Mouse (Mus musculus): ENCODE data around the gene Tmcc1. TPM values are rescaled to one million over a fixed set of nuclear protein-coding genes. Genes with fewer than 3 reads are reported as not detected.

Tmcc1 gene
- polyA plus RNA-seq, 1 experiment = 11.3 TPM

DNA sequence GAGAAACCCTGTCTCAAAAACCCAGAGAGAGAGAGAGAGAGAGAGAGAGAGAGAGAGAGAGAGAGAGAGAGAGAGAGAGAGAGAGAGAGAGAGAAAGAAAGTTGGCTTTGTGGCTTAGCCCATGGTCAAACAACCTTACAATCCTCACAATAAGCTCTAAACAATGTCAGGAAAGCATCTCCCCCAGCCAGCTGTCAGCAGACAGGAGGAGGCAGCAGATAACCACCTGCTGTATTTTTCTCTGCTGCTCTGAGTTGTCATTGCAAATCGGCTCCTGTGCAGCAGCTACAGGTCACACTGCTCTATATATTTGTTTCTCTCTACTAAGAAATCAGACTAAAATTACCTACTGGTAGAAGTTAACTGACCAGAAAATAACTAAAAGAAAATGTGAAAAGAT is 145.4 kb downstream of the Tmcc1 start:
- H3K27me3 ChIP-seq (ENCODE audit: control insufficient read depth, insufficient read depth, insufficient read length) = no peaks in the 10 kb centered on the region
- H3ac ChIP-seq (ENCODE audit: control insufficient read depth, insufficient read length, low read depth) = no peak overlapping the region
- no peaks in the 10 kb centered on the region for H3K79me3 ChIP-seq (ENCODE audit: low read depth)
- H3K79me2 ChIP-seq (ENCODE audit: control insufficient read depth, insufficient read depth) = no peaks in the 10 kb centered on the region
- no peak overlapping the region for H3K4me3 ChIP-seq (ENCODE audit: insufficient read depth, poor library complexity, severe bottlenecking)
- TF ChIP-seq MYOD1 (IDR thresholded peaks at IDR 0.05; ENCODE audit: control insufficient read depth, insufficient read length, low read depth) (no peak), MAX (IDR thresholded peaks at IDR 0.05) (no peak), CEBPB (IDR thresholded peaks at IDR 0.05; ENCODE audit: low read depth) (no peak), MYOG (IDR thresholded peaks at IDR 0.05; ENCODE audit: control insufficient read depth, extremely low read depth, insufficient read length) (no peak), USF1 (IDR thresholded peaks at IDR 0.05; ENCODE audit: low read depth) (no peak), FOSL1 (IDR thresholded peaks at IDR 0.05; ENCODE audit: insufficient read depth, low read length, poor library complexity, severe bottlenecking) (no peak), CTCF (IDR thresholded peaks at IDR 0.05; ENCODE audit: control insufficient read depth, insufficient read depth, insufficient read length) (no peak)
- peaks cover 7% of the 10 kb centered on the region for H3K36me3 ChIP-seq (ENCODE audit: control insufficient read depth, insufficient read depth)

DNA sequence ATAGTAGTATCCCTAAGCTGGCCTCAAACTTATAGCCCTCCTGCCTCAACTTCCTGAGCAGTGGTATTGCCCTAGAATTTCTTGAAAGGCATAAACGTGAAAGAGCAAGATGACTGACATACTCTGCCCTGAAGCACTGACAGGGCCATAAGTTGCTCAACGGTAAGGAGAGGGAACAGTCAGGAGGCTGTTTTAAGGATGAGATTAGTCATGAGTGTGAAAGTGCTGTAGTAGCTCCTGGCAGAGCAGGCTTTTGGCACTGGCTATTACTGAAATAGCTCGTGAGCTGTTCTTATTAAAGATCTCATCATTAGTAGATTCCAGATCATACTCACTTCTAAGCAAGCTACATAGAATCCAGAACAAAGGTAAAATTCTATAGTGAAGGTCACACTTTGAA is 145.9 kb downstream of the Tmcc1 start:
- no peaks in the 10 kb centered on the region for H3K27me3 ChIP-seq (ENCODE audit: control insufficient read depth, insufficient read depth, insufficient read length)
- no peaks in the 10 kb centered on the region for H3K79me2 ChIP-seq (ENCODE audit: control insufficient read depth, insufficient read depth)
- H3K4me3 ChIP-seq (ENCODE audit: insufficient read depth, poor library complexity, severe bottlenecking) = no peak overlapping the region
- no peak overlapping the region for H3ac ChIP-seq (ENCODE audit: control insufficient read depth, insufficient read length, low read depth)
- peaks cover 12% of the 10 kb centered on the region for H3K36me3 ChIP-seq (ENCODE audit: control insufficient read depth, insufficient read depth)
- TF ChIP-seq FOSL1 (IDR thresholded peaks at IDR 0.05; ENCODE audit: insufficient read depth, low read length, poor library complexity, severe bottlenecking) (no peak), CEBPB (IDR thresholded peaks at IDR 0.05; ENCODE audit: low read depth) (no peak), CTCF (IDR thresholded peaks at IDR 0.05; ENCODE audit: control insufficient read depth, insufficient read depth, insufficient read length) (no peak), MYOG (IDR thresholded peaks at IDR 0.05; ENCODE audit: control insufficient read depth, extremely low read depth, insufficient read length) (no peak), USF1 (IDR thresholded peaks at IDR 0.05; ENCODE audit: low read depth) (no peak), MYOD1 (IDR thresholded peaks at IDR 0.05; ENCODE audit: control insufficient read depth, insufficient read length, low read depth) (no peak), MAX (IDR thresholded peaks at IDR 0.05) (no peak)
- no peaks in the 10 kb centered on the region for H3K79me3 ChIP-seq (ENCODE audit: low read depth)

DNA sequence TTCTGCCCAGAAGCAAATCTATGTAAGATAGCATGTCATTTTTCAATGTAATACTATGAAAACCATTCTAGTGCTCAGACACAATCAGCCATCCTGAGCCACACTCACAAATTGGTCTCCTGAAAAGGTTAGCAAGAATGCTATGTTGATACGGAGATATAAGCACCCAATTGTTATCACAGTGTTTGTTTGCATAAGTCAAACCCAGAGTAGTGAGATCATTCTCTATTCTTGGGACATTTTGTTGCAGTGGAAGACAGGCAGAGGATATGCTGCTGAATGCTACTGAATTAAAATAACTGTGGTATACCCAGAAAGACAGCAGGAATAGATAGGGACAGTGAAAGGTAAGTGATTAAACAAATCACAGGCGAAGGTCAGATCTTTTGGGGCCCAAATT is 149.2 kb downstream of the Tmcc1 start:
- peaks cover 12% of the 10 kb centered on the region for H3K36me3 ChIP-seq (ENCODE audit: control insufficient read depth, insufficient read depth)
- no peak overlapping the region for H3ac ChIP-seq (ENCODE audit: control insufficient read depth, insufficient read length, low read depth)
- H3K4me3 ChIP-seq (ENCODE audit: insufficient read depth, poor library complexity, severe bottlenecking) = no peak overlapping the region
- H3K79me2 ChIP-seq (ENCODE audit: control insufficient read depth, insufficient read depth) = no peaks in the 10 kb centered on the region
- TF ChIP-seq MYOD1 (IDR thresholded peaks at IDR 0.05; ENCODE audit: control insufficient read depth, insufficient read length, low read depth) (no peak), MAX (IDR thresholded peaks at IDR 0.05) (no peak), CEBPB (IDR thresholded peaks at IDR 0.05; ENCODE audit: low read depth) (no peak), FOSL1 (IDR thresholded peaks at IDR 0.05; ENCODE audit: insufficient read depth, low read length, poor library complexity, severe bottlenecking) (no peak), USF1 (IDR thresholded peaks at IDR 0.05; ENCODE audit: low read depth) (no peak), MYOG (IDR thresholded peaks at IDR 0.05; ENCODE audit: control insufficient read depth, extremely low read depth, insufficient read length) (no peak), CTCF (IDR thresholded peaks at IDR 0.05; ENCODE audit: control insufficient read depth, insufficient read depth, insufficient read length) (no peak)
- no peaks in the 10 kb centered on the region for H3K27me3 ChIP-seq (ENCODE audit: control insufficient read depth, insufficient read depth, insufficient read length)
- no peaks in the 10 kb centered on the region for H3K79me3 ChIP-seq (ENCODE audit: low read depth)

DNA sequence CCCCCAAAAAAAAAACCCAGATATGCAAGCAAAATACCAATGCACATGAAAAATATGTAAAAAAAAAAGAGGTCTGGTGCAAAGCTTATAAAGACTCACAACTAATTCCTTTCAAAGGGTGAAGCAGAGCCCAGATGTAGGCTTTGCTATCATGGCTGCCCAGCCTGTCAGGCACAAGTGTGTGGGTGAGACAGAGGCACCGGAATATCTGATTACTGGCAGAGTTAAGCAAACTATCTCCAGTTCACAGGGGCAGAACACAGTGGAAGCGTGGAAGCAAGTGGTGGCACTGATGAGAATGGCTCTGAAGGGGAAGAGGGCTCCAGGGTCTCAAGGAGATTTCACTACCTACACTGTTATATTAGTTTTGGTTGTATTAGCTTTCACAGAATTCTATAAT is 155.1 kb downstream of the Tmcc1 start:
- H3ac ChIP-seq (ENCODE audit: control insufficient read depth, insufficient read length, low read depth) = no peak overlapping the region
- H3K79me2 ChIP-seq (ENCODE audit: control insufficient read depth, insufficient read depth) = no peaks in the 10 kb centered on the region
- no peak overlapping the region for H3K4me3 ChIP-seq (ENCODE audit: insufficient read depth, poor library complexity, severe bottlenecking)
- TF ChIP-seq MYOD1 (IDR thresholded peaks at IDR 0.05; ENCODE audit: control insufficient read depth, insufficient read length, low read depth) (no peak), FOSL1 (IDR thresholded peaks at IDR 0.05; ENCODE audit: insufficient read depth, low read length, poor library complexity, severe bottlenecking) (no peak), CEBPB (IDR thresholded peaks at IDR 0.05; ENCODE audit: low read depth) (no peak), MYOG (IDR thresholded peaks at IDR 0.05; ENCODE audit: control insufficient read depth, extremely low read depth, insufficient read length) (no peak), MAX (IDR thresholded peaks at IDR 0.05) (no peak), CTCF (IDR thresholded peaks at IDR 0.05; ENCODE audit: control insufficient read depth, insufficient read depth, insufficient read length) (no peak), USF1 (IDR thresholded peaks at IDR 0.05; ENCODE audit: low read depth) (no peak)
- H3K79me3 ChIP-seq (ENCODE audit: low read depth) = peaks cover 4% of the 10 kb centered on the region
- H3K27me3 ChIP-seq (ENCODE audit: control insufficient read depth, insufficient read depth, insufficient read length) = no peaks in the 10 kb centered on the region
- peaks cover 8% of the 10 kb centered on the region for H3K36me3 ChIP-seq (ENCODE audit: control insufficient read depth, insufficient read depth)

DNA sequence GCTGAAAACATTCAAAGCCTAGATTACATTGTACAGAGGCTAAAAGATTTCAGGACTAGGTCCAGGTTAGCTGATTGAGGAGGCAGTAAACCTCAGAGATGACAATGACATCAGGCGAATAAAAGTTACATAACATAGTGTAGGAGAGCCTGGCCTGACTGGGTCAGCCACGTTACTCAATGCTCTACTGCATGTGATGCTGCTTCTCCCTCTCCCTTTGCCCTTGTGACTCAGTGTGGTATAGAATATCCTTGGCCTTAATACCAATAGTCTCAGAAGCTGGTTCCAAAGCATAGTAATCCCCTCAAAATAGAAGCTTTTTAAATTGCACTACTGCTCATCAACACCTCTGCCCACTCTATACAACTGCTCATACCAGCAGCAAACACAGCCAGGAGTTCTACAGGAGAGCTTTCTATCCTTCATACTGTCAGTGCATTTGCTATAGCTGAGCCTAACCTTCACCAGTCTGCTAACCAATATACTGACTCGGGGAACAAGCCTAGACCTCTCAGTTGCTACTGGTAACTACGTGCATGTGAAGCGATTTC is 155.9 kb downstream of the Tmcc1 start:
- no peaks in the 10 kb centered on the region for H3K27me3 ChIP-seq (ENCODE audit: control insufficient read depth, insufficient read depth, insufficient read length)
- H3K79me2 ChIP-seq (ENCODE audit: control insufficient read depth, insufficient read depth) = no peaks in the 10 kb centered on the region
- no peak overlapping the region for H3ac ChIP-seq (ENCODE audit: control insufficient read depth, insufficient read length, low read depth)
- no peaks in the 10 kb centered on the region for H3K36me3 ChIP-seq (ENCODE audit: control insufficient read depth, insufficient read depth)
- H3K4me3 ChIP-seq (ENCODE audit: insufficient read depth, poor library complexity, severe bottlenecking) = no peak overlapping the region
- TF ChIP-seq CEBPB (IDR thresholded peaks at IDR 0.05; ENCODE audit: low read depth) = no peak
- no peak for TF ChIP-seq USF1 (IDR thresholded peaks at IDR 0.05; ENCODE audit: low read depth)
- TF ChIP-seq MYOD1 (IDR thresholded peaks at IDR 0.05; ENCODE audit: control insufficient read depth, insufficient read length, low read depth) = no peak
- no peak for TF ChIP-seq MAX (IDR thresholded peaks at IDR 0.05)
- TF ChIP-seq CTCF (IDR thresholded peaks at IDR 0.05; ENCODE audit: control insufficient read depth, insufficient read depth, insufficient read length) = no peak
- H3K79me3 ChIP-seq (ENCODE audit: low read depth) = peaks cover 4% of the 10 kb centered on the region

DNA sequence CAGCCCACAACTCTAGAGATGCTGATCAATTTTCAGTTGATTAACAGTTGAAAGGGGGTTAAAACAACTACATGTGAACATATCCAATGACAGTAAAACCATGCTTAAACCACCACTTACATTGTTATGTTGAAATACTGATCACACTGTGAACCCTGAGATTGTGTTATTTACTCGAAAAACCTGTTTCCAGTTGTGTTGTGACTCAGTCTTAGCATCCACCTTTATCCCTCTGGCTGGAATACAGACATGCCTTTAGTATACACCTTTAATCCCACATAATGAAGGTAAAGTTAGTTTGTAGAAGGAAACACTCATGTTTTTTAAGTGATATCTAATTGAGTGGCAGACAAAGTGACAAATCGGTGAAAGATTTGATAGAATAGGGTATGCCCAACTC is 156.7 kb downstream of the Tmcc1 start:
- Histone ChIP-seq H3ac (ENCODE audit: control insufficient read depth, insufficient read length, low read depth) (no peak overlapping the region), H3K79me3 (ENCODE audit: low read depth) (peaks cover 4% of the 10 kb centered on the region), H3K79me2 (ENCODE audit: control insufficient read depth, insufficient read depth) (no peaks in the 10 kb centered on the region), H3K36me3 (ENCODE audit: control insufficient read depth, insufficient read depth) (no peaks in the 10 kb centered on the region), H3K4me3 (ENCODE audit: insufficient read depth, poor library complexity, severe bottlenecking) (no peak overlapping the region), H3K27me3 (ENCODE audit: control insufficient read depth, insufficient read depth, insufficient read length) (no peaks in the 10 kb centered on the region)
- TF ChIP-seq MYOG (IDR thresholded peaks at IDR 0.05; ENCODE audit: control insufficient read depth, extremely low read depth, insufficient read length) (no peak), MAX (IDR thresholded peaks at IDR 0.05) (no peak), CEBPB (IDR thresholded peaks at IDR 0.05; ENCODE audit: low read depth) (no peak), MYOD1 (IDR thresholded peaks at IDR 0.05; ENCODE audit: control insufficient read depth, insufficient read length, low read depth) (no peak), FOSL1 (IDR thresholded peaks at IDR 0.05; ENCODE audit: insufficient read depth, low read length, poor library complexity, severe bottlenecking) (no peak), CTCF (IDR thresholded peaks at IDR 0.05; ENCODE audit: control insufficient read depth, insufficient read depth, insufficient read length) (no peak), USF1 (IDR thresholded peaks at IDR 0.05; ENCODE audit: low read depth) (no peak)

Measured in C2C12 (cell line).